Mouse (Mus musculus): ENCODE results near the gene Adal. TPM values are rescaled to one million over a fixed set of nuclear protein-coding genes. Genes with fewer than 3 reads are reported as not detected.

The Adal gene
- 1 to 10 TPM in 1 of 2 experiments, under 1 TPM in 1; 0.12 to 1.8 TPM for polyA plus RNA-seq (2012; fragmentation: generic; extraction: Trizol)

DNA sequence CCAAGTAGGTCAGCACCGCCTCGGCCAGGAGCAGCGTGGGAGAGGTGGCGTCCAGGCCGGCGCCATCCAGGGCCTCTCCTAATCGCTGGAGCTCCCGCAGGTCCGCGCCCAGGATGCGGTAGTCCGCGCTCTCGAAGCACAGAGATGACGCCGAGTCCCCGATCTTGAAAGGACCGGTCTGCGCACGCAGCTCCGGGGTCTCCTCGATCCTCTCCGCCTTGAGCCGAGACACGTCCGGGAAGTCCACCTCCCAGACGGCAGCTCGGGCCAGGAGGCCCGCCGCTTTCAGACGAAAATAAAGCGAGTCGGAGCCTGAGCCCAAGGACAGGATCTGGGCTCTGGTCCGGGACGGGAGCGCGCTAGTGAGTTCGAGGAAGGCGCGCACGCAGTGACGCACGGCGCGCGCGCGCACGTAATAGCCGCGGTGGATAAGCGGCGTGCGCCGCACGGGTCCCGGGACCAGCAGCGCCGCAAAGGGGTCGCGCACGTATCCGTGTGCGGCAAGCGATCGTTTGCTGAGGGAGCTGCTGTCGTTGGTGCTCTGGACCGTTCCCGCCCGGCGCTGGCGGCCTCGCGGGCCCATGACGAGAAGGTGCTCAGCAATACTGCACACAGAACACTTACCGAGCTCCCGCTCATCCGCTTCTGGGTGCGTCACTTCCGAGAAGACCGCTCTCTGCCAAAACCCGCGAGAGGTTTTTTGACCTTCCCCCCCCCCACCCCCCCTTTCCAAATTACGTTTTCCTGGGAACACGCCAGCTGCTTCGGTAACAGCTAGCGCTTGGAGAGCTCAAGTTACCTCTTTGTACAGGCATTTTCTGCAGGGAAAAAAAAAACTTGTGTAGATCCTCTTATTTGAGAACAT lies at the start of gene Adal, which contains the start of gene Lcmt2:
TSS of gene Adal (plus strand) at position 411 of the 865 bp plus-strand sequence.
TSS of gene Lcmt2 (minus strand) at position 636 of the 865 bp plus-strand sequence.

DNA sequence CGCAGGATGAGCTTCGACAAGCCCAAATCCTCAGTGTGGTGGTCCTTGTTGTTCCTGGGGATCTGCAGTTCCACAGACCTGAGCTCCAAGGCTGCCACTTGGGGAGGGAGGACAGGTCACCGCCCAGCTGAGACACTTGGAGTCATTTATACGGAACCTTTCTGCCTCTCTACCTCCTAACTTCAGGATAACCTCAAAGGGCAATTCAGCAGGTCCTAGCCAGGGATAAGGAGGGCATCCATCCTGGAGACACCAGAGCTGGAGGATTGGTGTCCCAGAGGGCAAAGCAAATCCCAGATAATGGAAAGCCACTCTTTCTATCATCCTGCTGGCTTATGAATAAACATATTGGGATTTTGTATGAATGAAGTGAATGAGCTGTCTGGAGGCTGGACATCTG lies 30.5 kb upstream of the Adal start, which contains the start of gene Tgm7:
TSS of gene Tgm7 (minus strand) at position 101 of the 400 bp plus-strand sequence.

DNA sequence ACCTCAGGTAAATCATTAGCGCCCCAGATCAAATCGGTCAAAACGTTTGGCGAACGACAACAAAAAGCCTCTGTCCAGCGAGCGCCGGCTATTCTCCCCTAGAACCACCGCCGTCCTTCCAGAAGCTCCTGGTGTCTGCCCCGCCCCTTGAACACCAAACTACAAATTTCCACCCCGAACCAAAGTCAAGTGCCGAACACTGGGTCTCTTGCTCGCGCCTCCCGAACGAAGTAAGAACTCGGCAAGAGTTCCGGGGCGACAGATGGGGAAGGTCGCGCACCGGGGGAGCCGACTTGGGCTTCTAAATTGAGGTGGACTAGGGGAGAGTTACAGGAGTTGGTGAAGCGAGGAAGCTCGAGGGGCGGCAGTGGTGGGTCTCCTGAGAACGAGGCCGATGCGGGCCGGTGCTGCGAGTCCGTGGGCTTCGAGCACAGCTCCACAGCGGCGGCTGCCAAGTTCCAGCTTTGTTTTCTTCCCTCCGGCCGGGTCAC lies 30.3 kb downstream of the Adal start, which contains the start of gene Tubgcp4:
TSS of gene Tubgcp4 (plus strand) at position 174 of the 491 bp plus-strand sequence.

DNA sequence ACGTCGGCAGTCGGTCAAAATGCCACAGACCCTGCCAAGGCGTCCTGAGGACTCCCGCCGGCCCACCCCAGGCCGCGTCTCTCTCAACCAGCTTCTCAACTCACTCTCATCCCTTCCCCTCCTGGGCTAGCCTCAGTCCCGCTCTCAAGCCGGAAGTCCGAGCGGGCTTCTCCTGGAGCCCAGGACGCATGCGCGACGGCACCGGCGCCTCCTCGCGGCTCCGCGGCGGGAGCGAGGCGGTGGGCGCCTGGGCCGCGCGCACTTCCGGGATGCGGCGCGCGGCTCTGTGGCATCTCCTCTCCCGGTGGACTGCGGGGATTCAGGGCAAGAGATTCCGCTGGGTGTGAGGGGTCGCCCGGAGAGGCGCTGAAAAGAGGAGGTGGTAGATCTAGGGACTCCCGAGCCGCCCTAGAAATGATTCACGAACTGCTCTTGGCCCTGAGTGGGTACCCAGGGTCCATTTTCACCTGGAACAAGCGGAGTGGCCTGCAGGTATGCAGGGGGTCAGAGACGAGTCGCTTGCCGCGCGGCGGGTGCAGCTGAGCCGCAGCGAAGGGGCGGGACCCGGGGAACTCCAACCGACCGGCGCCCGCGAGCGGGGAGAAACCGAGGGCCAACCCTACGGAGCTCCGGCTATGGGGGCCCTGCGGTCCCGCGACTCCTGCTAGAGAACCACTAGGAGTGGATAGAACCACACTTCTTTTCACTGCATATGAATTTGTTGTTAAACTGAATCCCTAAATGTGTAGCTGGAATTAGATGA lies 30.9 kb downstream of the Adal start, which contains the start of gene Zscan29:
TSS of gene Zscan29 (minus strand) at position 146 of the 763 bp plus-strand sequence.

Other genes with a start within 250 kb of the Adal start
- gene Ubr1, start 169.7 kb upstream of the Adal start, polyA plus RNA-seq (2012; fragmentation: generic; extraction: Trizol): 1 to 10 TPM in 1 of 2 experiments, under 1 TPM in 1; 0.18 to 2.8 TPM
- 1 to 10 TPM in 1 of 2 experiments, under 1 TPM in 1; 0.56 to 4.0 TPM for gene Tmem62, start 163.4 kb upstream of the Adal start, polyA plus RNA-seq (2012; fragmentation: generic; extraction: Trizol)
- 10 to 100 TPM in 1 of 2 experiments, 1 to 10 TPM in 1; 8.8 to 36.3 TPM for gene Ccndbp1, start 132.0 kb upstream of the Adal start, polyA plus RNA-seq (2012; fragmentation: generic; extraction: Trizol)
- not detected for gene Epb42, start 103.4 kb upstream of the Adal start, polyA plus RNA-seq (2012; fragmentation: generic; extraction: Trizol)
- 10 to 100 TPM in 1 of 2 experiments, under 1 TPM in 1; 0.08 to 10.2 TPM for gene Tgm5, start 54.6 kb upstream of the Adal start, polyA plus RNA-seq (2012; fragmentation: generic; extraction: Trizol)
- not detected for gene Tgm7, start 30.6 kb upstream of the Adal start, polyA plus RNA-seq (2012; fragmentation: generic; extraction: Trizol)
- gene Lcmt2, start 225 bp downstream of the Adal start, polyA plus RNA-seq (2012; fragmentation: generic; extraction: Trizol): 1 to 10 TPM; 1.3 to 2.5 TPM
- 10 to 100 TPM in 1 of 2 experiments, 1 to 10 TPM in 1; 3.5 to 12.2 TPM for gene Tubgcp4, start 30.2 kb downstream of the Adal start, polyA plus RNA-seq (2012; fragmentation: generic; extraction: Trizol)
- gene Zscan29, start 30.7 kb downstream of the Adal start, polyA plus RNA-seq (2012; fragmentation: generic; extraction: Trizol): 1 to 10 TPM in 1 of 2 experiments, under 1 TPM in 1; 0.96 to 3.4 TPM
- 10 to 100 TPM in 1 of 2 experiments, 1 to 10 TPM in 1; 1.9 to 16.1 TPM for gene Trp53bp1, start 131.0 kb downstream of the Adal start, polyA plus RNA-seq (2012; fragmentation: generic; extraction: Trizol)
- 10 to 100 TPM in 1 of 2 experiments, 1 to 10 TPM in 1; 9.6 to 20.3 TPM for gene Map1a, start 149.2 kb downstream of the Adal start, polyA plus RNA-seq (2012; fragmentation: generic; extraction: Trizol)
- 1 to 10 TPM; 1.7 to 5.2 TPM for gene Ppip5k1, start 215.0 kb downstream of the Adal start, polyA plus RNA-seq (2012; fragmentation: generic; extraction: Trizol)
- under 1 TPM; 0.33 to 0.79 TPM for gene Ckmt1, start 217.3 kb downstream of the Adal start, polyA plus RNA-seq (2012; fragmentation: generic; extraction: Trizol)
- not detected for gene Strc, start 246.7 kb downstream of the Adal start, polyA plus RNA-seq (2012; fragmentation: generic; extraction: Trizol)